Mouse (Mus musculus): ENCODE measurements around the gene Dap. TPM values are rescaled to one million over a fixed set of nuclear protein-coding genes. Genes with fewer than 3 reads are reported as not detected.

Dap gene
- total RNA-seq (2023): 10 to 100 TPM; 22.0 to 23.5 TPM

DNA sequence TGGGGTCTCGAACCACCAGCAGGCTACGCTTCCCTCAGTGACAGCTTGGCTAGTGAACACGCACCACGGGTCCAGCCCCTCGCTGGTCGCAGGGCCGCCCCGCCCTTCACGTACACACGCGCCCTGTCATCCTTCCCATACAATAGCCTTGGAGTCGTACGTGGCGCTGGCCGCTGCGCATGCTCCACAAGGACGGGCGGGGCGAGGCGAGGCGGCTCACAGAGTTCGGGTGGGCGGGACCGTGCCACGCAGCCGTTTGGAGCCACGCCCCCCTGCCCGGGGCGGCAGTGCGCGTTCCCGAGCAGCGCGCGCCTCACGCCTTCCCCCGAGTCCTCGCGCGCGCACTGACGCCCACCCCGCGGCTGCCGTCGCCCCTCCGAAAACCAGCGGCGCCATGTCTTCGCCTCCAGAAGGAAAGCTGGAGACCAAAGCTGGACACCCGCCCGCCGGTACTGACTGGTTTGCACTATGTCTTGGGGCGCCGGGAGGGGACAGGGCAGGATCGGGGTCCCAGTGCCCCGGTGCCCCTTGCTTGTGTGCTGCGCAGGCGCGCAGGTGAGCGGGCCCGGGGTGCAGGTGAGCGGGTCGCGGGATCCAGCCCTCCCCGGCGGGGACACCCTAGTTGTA lies at the start of gene Dap:
Dap (plus strand) TSS at position 180 of the 627 bp plus-strand sequence.

Other genes starting within 250 kb of the Dap start
- gene Ankrd33b, start 143.4 kb downstream of the Dap start, total RNA-seq (2023): 10 to 100 TPM; 16.0 to 16.1 TPM
- gene Ropn1l, start 229.4 kb downstream of the Dap start, total RNA-seq (2023): 1 to 10 TPM in 1 of 2 experiments, under 1 TPM in 1; 0.78 to 1.6 TPM